Mouse (Mus musculus): ENCODE measurements at regions not wholly inside any gene's neighbourhood (a gene's known extent, or its start where the extent isn't known, plus 50 kb on each side); places are given as distances from the start of the nearest gene placed in this dataset.

- peak in 1 of 2 experiments; percentile 28 for DNase-seq
These were observed 55.1 kb upstream of the Pcbd1 start for GRCm38 (mm10) chr10:61034056-61034455.

GRCm38 (mm10) chr10:61028598-61028997 lies 60.5 kb upstream of the Pcbd1 start:
- DNase-seq: no peak

GRCm38 (mm10) chr10:61027215-61027614 lies 61.9 kb upstream of the Pcbd1 start:
- DNase-seq: no peak

- no peak for DNase-seq
These were observed 64.1 kb upstream of the Pcbd1 start for GRCm38 (mm10) chr10:61025061-61025460.

GRCm38 (mm10) chr10:61024166-61024565 lies 65.0 kb upstream of the Pcbd1 start:
- no peak for DNase-seq

GRCm38 (mm10) chr10:61023431-61023830 lies 65.7 kb upstream of the Pcbd1 start:
- peak in 1 of 2 experiments; percentile 29 for DNase-seq

- DNase-seq: no peak
These were observed 69.6 kb upstream of the Pcbd1 start for GRCm38 (mm10) chr10:61019566-61019965.

- no peak for DNase-seq
These were observed 76.9 kb upstream of the Pcbd1 start for GRCm38 (mm10) chr10:61012199-61012695.

- no peak for DNase-seq
These were observed 78.4 kb upstream of the Pcbd1 start for GRCm38 (mm10) chr10:61010697-61011096.

GRCm38 (mm10) chr10:61007403-61007802 lies 81.7 kb upstream of the Pcbd1 start:
- no peak for DNase-seq

GRCm38 (mm10) chr10:61001745-61002160 lies 87.4 kb upstream of the Pcbd1 start:
- no peak for DNase-seq

- no peak for DNase-seq
These were observed 91.7 kb upstream of the Pcbd1 start for GRCm38 (mm10) chr10:60997393-60997792.

GRCm38 (mm10) chr10:60995908-60996640 lies 93.1 kb upstream of the Pcbd1 start:
- no peak for DNase-seq

GRCm38 (mm10) chr10:60985109-60985576 lies 104.0 kb upstream of the Pcbd1 start:
- DNase-seq: peak; percentile 36 to 53

GRCm38 (mm10) chr10:60981770-60982169 lies 107.4 kb upstream of the Pcbd1 start:
- no peak for DNase-seq

- no peak for DNase-seq
These were observed 115.5 kb upstream of the Pcbd1 start for GRCm38 (mm10) chr10:60973615-60974014.

- DNase-seq: no peak
These were observed 124.3 kb upstream of the Pcbd1 start for GRCm38 (mm10) chr10:60964843-60965242.

GRCm38 (mm10) chr10:60957820-60958233 lies 126.4 kb upstream of the Unc5b start:
- DNase-seq: peak in 1 of 2 experiments; percentile 42

- DNase-seq: no peak
These were observed 124.1 kb upstream of the Unc5b start for GRCm38 (mm10) chr10:60955467-60955866.

GRCm38 (mm10) chr10:60952495-60952894 lies 121.1 kb upstream of the Unc5b start:
- DNase-seq: no peak

- DNase-seq: no peak
These were observed 117.7 kb upstream of the Unc5b start for GRCm38 (mm10) chr10:60948983-60949677.

GRCm38 (mm10) chr10:60943074-60943473 lies 111.7 kb upstream of the Unc5b start:
- no peak for DNase-seq

GRCm38 (mm10) chr10:60938749-60939148 lies 107.4 kb upstream of the Unc5b start:
- DNase-seq: no peak

GRCm38 (mm10) chr10:60937517-60937866 lies 106.1 kb upstream of the Unc5b start:
- DNase-seq: peak in 1 of 2 experiments; percentile 36

All from lung, postnatal 4 days (tissue).